Comparison of ENCODE assay signal across 8 mouse cellular contexts in the genomic region with DNA sequence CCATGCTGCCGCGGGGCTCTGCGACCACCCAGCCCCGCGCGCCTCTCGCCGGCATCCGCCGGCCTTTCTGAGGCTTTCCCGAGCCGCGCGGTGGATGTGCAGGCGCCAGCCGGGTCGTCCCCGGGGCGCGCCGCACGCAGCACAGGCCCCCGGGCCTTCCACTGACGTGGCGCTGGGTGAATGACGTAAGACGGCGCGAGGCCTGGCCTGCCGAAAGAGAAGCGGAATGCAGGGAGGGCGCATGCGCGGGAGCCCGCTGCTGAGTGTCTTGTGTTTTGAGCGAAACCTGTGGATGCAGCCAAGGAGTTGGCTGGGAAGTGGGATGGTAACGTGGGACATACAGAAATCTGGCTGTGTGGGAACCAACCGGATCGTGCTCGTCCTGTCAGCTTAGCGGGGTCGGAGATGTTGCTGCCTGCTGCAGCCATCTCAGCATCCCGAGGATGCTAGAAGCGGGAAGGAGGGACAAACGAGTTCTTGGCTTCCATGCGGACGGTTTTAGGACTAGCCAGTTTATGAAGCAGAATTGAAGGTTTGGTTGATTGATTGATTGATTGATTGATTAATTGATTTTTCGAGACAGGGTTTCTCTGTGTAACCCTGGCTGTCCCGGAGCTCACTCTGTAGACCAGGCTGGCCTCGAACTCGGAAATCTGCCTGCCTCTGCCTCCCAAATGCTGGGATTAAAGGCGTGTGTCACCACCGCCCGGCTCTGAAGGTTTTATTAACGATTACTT. TPM values are rescaled to one million over a fixed set of nuclear protein-coding genes. Genes with fewer than 3 reads are reported as not detected.
A peak's percentile ranks its signal among the peaks of the same experiment; 100 is the strongest.
DNase-seq lines count a peak whose midpoint lies in the region; ATAC-seq lines count a peak whose summit lies in the region.

TSS of gene Mapkapk5 (minus strand) at position 113 of the 737 bp plus-strand sequence.

- peaks cover 37% of the 10 kb centered on the region for H3K4me1 ChIP-seq in hindbrain, embryonic 15.5 days (replicated peaks)

- H3K4me3 ChIP-seq in hindbrain, embryonic 15.5 days = peak within 1 kb of the TSS; percentile 97

- H3K4me2 ChIP-seq in hindbrain, embryonic 15.5 days = peak within 1 kb of the TSS; percentile 88

- H3K9me3 ChIP-seq in hindbrain, embryonic 15.5 days = no peaks in the 10 kb centered on the region

- H3K27me3 ChIP-seq in hindbrain, embryonic 15.5 days = no peaks in the 10 kb centered on the region

- H3K9ac ChIP-seq in hindbrain, embryonic 15.5 days = peak within 1 kb of the TSS; percentile 98

- 2% methylated on average over 55 of the region's 55 CpGs for WGBS in hindbrain, embryonic 15.5 days

- DNase-seq in R1 (ENCODE audit: low read depth, low spot score) = peak; percentile 97
- DNase-seq in cerebellum, postnatal 25 days = peak; percentile 99 to 100
- peak; percentile 97 to 99 for DNase-seq in frontal cortex, postnatal 36 days (ENCODE audit: low spot score in 2 of 2)
- DNase-seq in left cerebral cortex, adult 11 months (ENCODE audit: low spot score) = peak; percentile 94
- peak; percentile 98 for DNase-seq in lung, postnatal 4 days
- DNase-seq in retina, postnatal 7 days (ENCODE audit: low read depth, low spot score) = peak; percentile 93
- peak; percentile 100 for DNase-seq in urinary bladder, adult 2 months (ENCODE audit: low spot score)

- H3K36me3 ChIP-seq in hindbrain, embryonic 15.5 days = no peaks in the 10 kb centered on the region

- H3K27ac ChIP-seq in hindbrain, embryonic 15.5 days (replicated peaks) = peak within 1 kb of the TSS; percentile 97

- ATAC-seq in hindbrain, embryonic 15.5 days (ENCODE audit: low FRiP score, low read depth) = peak; percentile 92

RNA-seq across cellular contexts. Expression of gene Mapkapk5, which starts in this region (rescaled TPM):
- 62.5 and 68.3 TPM in 2 replicates for polyA plus RNA-seq in hindbrain, embryonic 15.5 days (2015; fragmentation: Nextera tagmentation; extraction: Ambion mirVana)
- polyA plus RNA-seq in urinary bladder, adult 2 months (2012; rRNA removed) = 79.3 and 93.5 TPM in 2 replicates

Comparison
In these comparisons a context has a peak if more than half of its experiments do, and no peak if none do; other contexts are left out.
1. Peak in every context shown above with its lines: DNase-seq, ATAC-seq, H3K4me3 ChIP-seq and H3K27ac ChIP-seq.